In the genomic region with DNA sequence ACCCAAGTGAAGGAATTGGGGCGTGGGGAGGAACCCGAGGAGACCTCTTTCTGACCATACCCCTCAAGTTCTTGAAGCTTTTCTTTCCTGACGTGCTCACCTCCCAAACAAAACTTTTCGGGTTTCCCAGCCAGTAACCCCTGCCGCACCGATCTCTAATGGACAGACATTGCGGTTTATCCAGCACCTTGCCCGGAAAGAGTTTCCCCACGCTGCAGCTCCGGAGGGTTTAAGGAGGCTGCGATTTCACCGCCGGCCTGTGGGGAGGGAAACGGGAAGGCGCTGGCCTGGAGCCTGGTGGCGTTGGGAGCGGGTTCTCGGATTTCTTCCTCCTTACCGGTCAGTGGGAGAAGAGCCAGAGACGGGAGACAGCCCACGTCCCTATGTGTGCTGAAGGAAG, we compare ENCODE assay signal across 8 mouse cellular contexts. TPM values are rescaled to one million over a fixed set of nuclear protein-coding genes. Genes with fewer than 3 reads are reported as not detected.
DNase-seq lines count a peak whose midpoint lies in the region; ATAC-seq lines count a peak whose summit lies in the region.

No protein-coding gene starts in this region.

- H3K4me3 ChIP-seq in embryonic facial prominence, embryonic 10.5 days, result peak overlapping the region; percentile 36
- H3K4me3 ChIP-seq in hindbrain, embryonic 10.5 days, result peak overlapping the region; percentile 66
- peak overlapping the region; percentile 59 for H3K4me3 ChIP-seq in midbrain, embryonic 14.5 days (replicated peaks; ENCODE audit: low read depth, low read length)

- WGBS in embryonic facial prominence, embryonic 10.5 days, result under 1% methylated on average over 21 of the region's 21 CpGs
- under 1% methylated on average over 21 of the region's 21 CpGs for WGBS in hindbrain, embryonic 10.5 days
- WGBS in midbrain, embryonic 14.5 days, result 1% methylated on average over 21 of the region's 21 CpGs

- no peak overlapping the region for H3K27ac ChIP-seq in embryonic facial prominence, embryonic 10.5 days (replicated peaks)
- peak overlapping the region; percentile 83 for H3K27ac ChIP-seq in hindbrain, embryonic 10.5 days
- H3K27ac ChIP-seq in midbrain, embryonic 14.5 days (replicated peaks; ENCODE audit: low read depth, low read length), result peak overlapping the region; percentile 78

- peaks cover 8% of the 10 kb centered on the region for H3K4me1 ChIP-seq in embryonic facial prominence, embryonic 10.5 days
- peaks cover 15% of the 10 kb centered on the region for H3K4me1 ChIP-seq in hindbrain, embryonic 10.5 days (replicated peaks)
- H3K4me1 ChIP-seq in midbrain, embryonic 14.5 days (ENCODE audit: control insufficient read depth, insufficient read depth, low read length), result no peaks in the 10 kb centered on the region

- no peaks in the 10 kb centered on the region for H3K9me3 ChIP-seq in embryonic facial prominence, embryonic 10.5 days
- no peaks in the 10 kb centered on the region for H3K9me3 ChIP-seq in hindbrain, embryonic 10.5 days
- H3K9me3 ChIP-seq in midbrain, embryonic 14.5 days (ENCODE audit: control insufficient read depth, low read length), result no peaks in the 10 kb centered on the region

- peak; percentile 12 for DNase-seq in kidney, postnatal 14 days
- DNase-seq in kidney, adult 9 months, result no peak
- peak; percentile 74 for DNase-seq in embryonic facial prominence, embryonic 10.5 days (ENCODE audit: low spot score)
- peak; percentile 64 for DNase-seq in hindbrain, embryonic 10.5 days (ENCODE audit: low spot score)
- peak; percentile 66 for DNase-seq in midbrain, embryonic 14.5 days
- no peak for DNase-seq in left cerebral cortex, postnatal 36 days (ENCODE audit: low spot score in 2 of 2)
- no peak for DNase-seq in thymus, adult 18-20 months

- ATAC-seq in midbrain, embryonic 14.5 days (ENCODE audit: low FRiP score, low TSS enrichment), result no peak
- no peak for ATAC-seq in inflammation-experienced regulatory T-cells, adult 6 months

- peaks cover 100% of the 10 kb centered on the region for H3K27me3 ChIP-seq in embryonic facial prominence, embryonic 10.5 days (replicated peaks; ENCODE audit: low read depth, poor library complexity, severe bottlenecking)
- peaks cover 100% of the 10 kb centered on the region for H3K27me3 ChIP-seq in hindbrain, embryonic 10.5 days (ENCODE audit: insufficient read depth, poor library complexity, severe bottlenecking)
- H3K27me3 ChIP-seq in midbrain, embryonic 14.5 days (ENCODE audit: control insufficient read depth, insufficient read depth, low read length), result peaks cover 88% of the 10 kb centered on the region

- intact Hi-C loops in left cerebral cortex, postnatal 36 days (cut with DNase I), result no loop called here

- H3K36me3 ChIP-seq in embryonic facial prominence, embryonic 10.5 days (replicated peaks), result no peaks in the 10 kb centered on the region
- no peaks in the 10 kb centered on the region for H3K36me3 ChIP-seq in hindbrain, embryonic 10.5 days
- no peaks in the 10 kb centered on the region for H3K36me3 ChIP-seq in midbrain, embryonic 14.5 days (ENCODE audit: control insufficient read depth, insufficient read depth, low read length)

- peak overlapping the region; percentile 75 for H3K4me2 ChIP-seq in midbrain, embryonic 14.5 days (ENCODE audit: low read length)

- H3K9ac ChIP-seq in midbrain, embryonic 14.5 days (replicated peaks; ENCODE audit: low read length), result peak overlapping the region; percentile 42; the same call in 1 of the 2 replicates

RNA-seq across cellular contexts. Expression of a gene that starts 5.9 kb away (rescaled TPM):
- polyA plus RNA-seq in embryonic facial prominence, embryonic 10.5 days (2016; fragmentation: Nextera tagmentation; extraction: Ambion mirVana), result 0.30 and 0.47 TPM in 2 replicates
- 3.5 and 3.8 TPM in 2 replicates for polyA plus RNA-seq in hindbrain, embryonic 10.5 days (2016; fragmentation: Nextera tagmentation; extraction: Ambion mirVana)
- 16.8 and 18.3 TPM in 2 replicates for polyA plus RNA-seq in midbrain, embryonic 14.5 days (2014; fragmentation: Nextera tagmentation; extraction: Ambion mirVana)
- not detected for total RNA-seq in left cerebral cortex, postnatal 36 days (2021)
- not detected for polyA plus RNA-seq in inflammation-experienced regulatory T-cells, adult 6 months (2017; shearing (Covaris generic))

Comparison
In these comparisons a context has a peak if more than half of its experiments do, and no peak if none do; other contexts are left out.
1. DNase-seq: peak in kidney, postnatal 14 days (single experiment), embryonic facial prominence, embryonic 10.5 days (single experiment), hindbrain, embryonic 10.5 days (single experiment) and midbrain, embryonic 14.5 days (single experiment); none in kidney, adult 9 months (single experiment), left cerebral cortex, postnatal 36 days (0 of 2) and thymus, adult 18-20 months (0 of 2).
2. Peak in every context shown above with its lines, with median percentiles within 50 percentile points of each other: H3K4me3 ChIP-seq.